Mouse (Mus musculus): ENCODE measurements at regions not wholly inside any gene's neighbourhood (a gene's known extent, or its start where the extent isn't known, plus 50 kb on each side); places are given as distances from the start of the nearest gene placed in this dataset.

GRCm38 (mm10) chr8:10096413-10096812 is 57.3 kb upstream of the Myo16 start:
- intact Hi-C loops (cut with DNase I), result no loop called here
- peak in 1 of 2 experiments; percentile 53 for DNase-seq (ENCODE audit: low spot score in 2 of 2)

GRCm38 (mm10) chr8:10096968-10097547 is 56.7 kb upstream of the Myo16 start:
- DNase-seq (ENCODE audit: low spot score in 2 of 2), result no peak
- intact Hi-C loops (cut with DNase I), result no loop called here

Measured in left cerebral cortex, postnatal 25 days (tissue).